Mouse (Mus musculus) heart, adult 2 months (tissue): ENCODE measurements around the gene Pla2g12a. TPM values are rescaled to one million over a fixed set of nuclear protein-coding genes. Genes with fewer than 3 reads are reported as not detected.

Source experiments
- DNase-seq, 2 experiments: peaks; one replicate each; pipeline ENCODE4 v3.0.0; 2021
- H3K27ac ChIP-seq: fragments of 200-600 bp; 2 replicates; pipeline ENCODE4 v1.8.1; 2022
- H3K27me3 ChIP-seq: fragments of 200-500 bp; 2 replicates; pipeline ENCODE4 v1.6.1; 2012; ENCODE audit warnings: mild to moderate bottlenecking, low read length, inconsistent platforms, mixed read lengths; ENCODE audit not compliant: control insufficient read depth, insufficient read depth
- H3K36me3 ChIP-seq: fragments of 200-500 bp; 2 replicates; pipeline ENCODE4 v1.6.1; 2012; ENCODE audit warnings: low read length, inconsistent platforms; ENCODE audit not compliant: control insufficient read depth, insufficient read depth
- H3K4me1 ChIP-seq: fragments of 200-500 bp; 2 replicates; pipeline ENCODE4 v1.6.1; 2011; ENCODE audit warnings: low read length; ENCODE audit not compliant: control insufficient read depth, insufficient read depth
- H3K4me3 ChIP-seq: fragments of 200-600 bp; 2 replicates; pipeline ENCODE4 v1.8.1; 2022
- H3K79me2 ChIP-seq: fragments of 200-500 bp; replicated peaks from 2 replicates; pipeline ENCODE4 v1.6.1; 2012; ENCODE audit warnings: mild to moderate bottlenecking, inconsistent platforms, low read length, moderate library complexity, mixed read lengths; ENCODE audit not compliant: control insufficient read depth, insufficient read depth
- H3K9ac ChIP-seq: fragments of 200-500 bp; 2 replicates; pipeline ENCODE4 v1.6.1; 2012; ENCODE audit warnings: low read depth, mild to moderate bottlenecking, control low read depth, inconsistent platforms, low read length, mixed read lengths
- CTCF ChIP-seq: fragments of 200-600 bp; IDR thresholded peaks from 2 replicates; pipeline ENCODE4 v1.8.1; 2022; ENCODE audit warnings: antibody characterized with exemption, mild to moderate bottlenecking, moderate library complexity
- EP300 ChIP-seq: fragments of 200-500 bp; IDR thresholded peaks from 2 replicates; pipeline ENCODE4 v1.6.1; 2011; ENCODE audit warnings: low read depth, low read length, control low read depth; ENCODE audit not compliant: insufficient read depth
- POLR2A ChIP-seq: fragments of 200-500 bp; IDR thresholded peaks from 2 replicates; pipeline ENCODE4 v1.6.1; 2011; ENCODE audit warnings: mild to moderate bottlenecking, low read depth, low read length, control low read depth; ENCODE audit not compliant: insufficient read depth
- WGBS: fragments of 180-500 bp; shearing (Covaris S2); methylation state at CpG from one replicate; pipeline ENCODE4 v1.1.7; 2018; 5-methylcytosine and 5-hydroxymethylcytosine counted together
- intact Hi-C: fragments of 180-260 bp; cut with DNase I; formaldehyde crosslinking; loops from one replicate; pipeline ENCODE4 v1.15.1; 2025
- long read RNA-seq: library from polyadenylated mRNA; stranded (forward); transcript quantifications from one replicate; pipeline ENCODE4 v2.0.0, GENCODE M21; 2021
- polyA plus RNA-seq: library from polyadenylated mRNA; depleted of rRNA; stranded (reverse); fragments of >200 nt; gene quantifications from 2 replicates; pipeline ENCODE4 v1.2.3, GENCODE M21; 2012; rRNA removed
- total RNA-seq, 2 experiments: library from RNA; stranded (reverse); gene quantifications; 2 replicates each; pipeline ENCODE4 v1.2.3; 2021

Gene Pla2g12a
- total RNA-seq (10 to 100 TPM; 57.1 to 74.0 TPM), polyA plus RNA-seq (47.5 and 49.7 TPM in 2 replicates)
- long read RNA-seq, transcript Pla2g12a-201 (4 exons, 1,561 nt): major isoform, 99 of 106 reads
- long read RNA-seq, partial matches to known transcripts: 0 of 106 reads
- long read RNA-seq, other reads (novel, unspliced or antisense): 3 of 106 reads

GRCm38 (mm10) chr3:129878405-129879021 is at the start of gene Pla2g12a:
Gene Pla2g12a (plus strand): TSS chr3:129878606.
- H3K27ac ChIP-seq: peak within 1 kb of the TSS; percentile 79
- H3K4me1 ChIP-seq: peaks cover 3% of the 10 kb centered on the region; the same call in 1 of the 2 replicates
- peak; percentile 93 to 94 for DNase-seq
- H3K27me3 ChIP-seq: no peaks in the 10 kb centered on the region
- intact Hi-C loops: loop anchor here (5.0 kb wide), 1 partner anchor 184 kb away; the partner anchor contains the start of gene Sec24b
- H3K36me3 ChIP-seq: no peaks in the 10 kb centered on the region
- no peaks in the 10 kb centered on the region for H3K79me2 ChIP-seq
- WGBS: under 1% methylated on average over 64 of the region's 66 CpGs
- H3K4me3 ChIP-seq: peak within 1 kb of the TSS; percentile 79
- H3K9ac ChIP-seq: peak within 1 kb of the TSS; percentile 78
- TF ChIP-seq CTCF: peak; percentile 21
- 0 out of 2 replicates have a peak, but pooled peaks have one; percentile 15 for TF ChIP-seq EP300
- TF ChIP-seq POLR2A: peak; percentile 35; the same call in 1 of the 2 replicates

DNA sequence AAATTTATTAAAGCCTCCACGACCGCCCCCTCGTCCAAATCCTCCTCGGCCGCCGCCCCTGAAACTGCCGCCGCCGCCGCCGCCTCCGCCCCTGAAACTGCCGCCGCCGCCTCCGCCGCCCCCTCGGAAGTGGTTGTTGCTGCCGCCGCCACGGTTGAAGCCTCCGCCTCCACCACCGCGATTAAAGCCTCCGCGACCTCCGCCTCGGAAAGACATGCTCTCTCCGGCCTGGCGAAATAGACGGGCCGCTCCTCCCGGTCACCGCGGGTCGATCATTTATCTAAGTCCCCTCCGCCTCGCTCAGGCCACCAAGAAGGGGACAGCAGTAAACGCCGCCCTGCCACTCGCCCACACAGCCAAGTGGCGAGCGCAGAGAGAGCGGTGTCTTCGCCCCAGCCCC is 47.8 kb upstream of the Pla2g12a start:
- Histone ChIP-seq H3K27ac (peak overlapping the region; percentile 91), H3K27me3 (no peaks in the 10 kb centered on the region), H3K9ac (peak overlapping the region; percentile 74), H3K4me3 (peak overlapping the region; percentile 90), H3K36me3 (no peaks in the 10 kb centered on the region; the same call in 1 of the 2 replicates), H3K4me1 (peaks cover 1% of the 10 kb centered on the region), H3K79me2 (0 out of 2 replicates have a peak, but pooled peaks cover 5% of the 10 kb centered on the region)
- WGBS: under 1% methylated on average over 45 of the region's 45 CpGs
- no peak for DNase-seq
- no peak for TF ChIP-seq EP300
- no peak for TF ChIP-seq CTCF
- TF ChIP-seq POLR2A: no peak
- intact Hi-C loops: loop anchor here (1.0 to 10.0 kb wide), 5 partner anchors 46 to 900 kb away; partner anchors contain the start of genes Elovl6, Rpl34 and Sec24b

GRCm38 (mm10) chr3:129831035-129831568 is 47.3 kb upstream of the Pla2g12a start, which contains the start of gene Gar1:
Gene Gar1 (minus strand): TSS chr3:129831396.
- TF ChIP-seq POLR2A (0 out of 2 replicates have a peak, but pooled peaks have one; percentile 30), CTCF (no peak)
- H3K79me2 ChIP-seq: 0 out of 2 replicates have a peak, but pooled peaks cover 5% of the 10 kb centered on the region
- H3K36me3 ChIP-seq: no peaks in the 10 kb centered on the region; the same call in 1 of the 2 replicates
- peak within 1 kb of the TSS; percentile 74 for H3K9ac ChIP-seq
- peak within 1 kb of the TSS; percentile 90 for H3K4me3 ChIP-seq
- peaks cover 1% of the 10 kb centered on the region for H3K4me1 ChIP-seq
- no peaks in the 10 kb centered on the region for H3K27me3 ChIP-seq
- intact Hi-C loops: loop anchor here (1.0 to 10.0 kb wide), 4 partner anchors 106 to 899 kb away; partner anchors contain the start of genes Elovl6, Rpl34 and Sec24b
- 1% methylated on average over 60 of the region's 60 CpGs for WGBS
- peak within 1 kb of the TSS; percentile 91 for H3K27ac ChIP-seq
- DNase-seq: peak; percentile 95 to 96

GRCm38 (mm10) chr3:129835388-129835934 is 42.9 kb upstream of the Pla2g12a start, which contains the start of gene Cfi:
Gene Cfi (plus strand): TSS chr3:129835884.
- DNase-seq: no peak
- Histone ChIP-seq H3K4me1 (no peaks in the 10 kb centered on the region), H3K27ac (no peak within 1 kb of the TSS), H3K27me3 (no peaks in the 10 kb centered on the region), H3K9ac (no peak within 1 kb of the TSS), H3K79me2 (0 out of 2 replicates have a peak, but pooled peaks cover 2% of the 10 kb centered on the region), H3K36me3 (no peaks in the 10 kb centered on the region), H3K4me3 (no peak within 1 kb of the TSS)
- TF ChIP-seq POLR2A (no peak), CTCF (no peak), EP300 (no peak)
- intact Hi-C loops: loop anchor here (10.0 kb wide), 1 partner anchor 301 kb away; the partner anchor contains the start of gene Elovl6
- WGBS: 23% methylated on average over 6 of the region's 6 CpGs

- no peak for DNase-seq
- Histone ChIP-seq H3K79me2 (no peaks in the 10 kb centered on the region), H3K36me3 (no peaks in the 10 kb centered on the region), H3K27ac (no peak overlapping the region), H3K4me3 (no peak overlapping the region), H3K27me3 (no peaks in the 10 kb centered on the region), H3K9ac (no peak overlapping the region), H3K4me1 (no peaks in the 10 kb centered on the region)
- 14% methylated on average over 11 of the region's 11 CpGs for WGBS
- TF ChIP-seq CTCF: no peak
- TF ChIP-seq POLR2A: no peak
- no peak for TF ChIP-seq EP300
- intact Hi-C loops: loop anchor here (10.0 kb wide), 1 partner anchor 301 kb away; the partner anchor contains the start of gene Elovl6
Observed at GRCm38 (mm10) chr3:129836051-129836697, 42.2 kb upstream of the Pla2g12a start.
